Mouse (Mus musculus) hindlimb bud, embryonic 11.5 days (tissue): Measurements from ENCODE around the gene Evi5.
"Not testable (repeated sequence)": the region's sequence is repeated elsewhere in the genome, so short reads cannot be mapped to it uniquely, and the experiment has no call there.

Source experiments
- DNase-seq: peaks from one replicate; pipeline ENCODE4 v3.0.0-alpha.2; 2012; ENCODE audit warnings: low read depth, low spot score; ENCODE audit errors: extremely low spot score

Gene Evi5

GRCm38 (mm10) chr5:107874561-107875260 lies at the start of gene Evi5:
Gene Evi5, minus strand, starts transcription at chr5:107875107.
- DNase-seq, result no peak

GRCm38 (mm10) chr5:107924564-107924963 lies 49.7 kb upstream of the Evi5 start:
- DNase-seq, result no peak

- DNase-seq, result no peak
These were observed 47.9 kb upstream of the Evi5 start for GRCm38 (mm10) chr5:107922836-107923235.

GRCm38 (mm10) chr5:107921400-107922252 lies 46.7 kb upstream of the Evi5 start:
- DNase-seq, result peak; percentile 71

GRCm38 (mm10) chr5:107915280-107915679 lies 40.4 kb upstream of the Evi5 start:
- no peak for DNase-seq

GRCm38 (mm10) chr5:107911012-107911411 lies 36.1 kb upstream of the Evi5 start:
- DNase-seq, result no peak

- no peak for DNase-seq
These were observed 35.2 kb upstream of the Evi5 start for GRCm38 (mm10) chr5:107910084-107910616.

GRCm38 (mm10) chr5:107909668-107910067 lies 34.8 kb upstream of the Evi5 start:
- no peak for DNase-seq

- DNase-seq, result no peak
These were observed 33.7 kb upstream of the Evi5 start for GRCm38 (mm10) chr5:107908514-107909110.

- no peak for DNase-seq
These were observed 29.4 kb upstream of the Evi5 start for GRCm38 (mm10) chr5:107904325-107904724.

- no peak for DNase-seq
These were observed 26.2 kb upstream of the Evi5 start for GRCm38 (mm10) chr5:107901014-107901615.

GRCm38 (mm10) chr5:107900206-107901013 lies 25.5 kb upstream of the Evi5 start, which contains the start of gene Rpl5:
Gene Rpl5, plus strand, starts transcription at chr5:107900502.
- DNase-seq, result peak; percentile 96

GRCm38 (mm10) chr5:107896265-107896664 lies 21.4 kb upstream of the Evi5 start:
- DNase-seq, result no peak

GRCm38 (mm10) chr5:107894676-107895075 lies 19.8 kb upstream of the Evi5 start:
- no peak for DNase-seq

- not testable (repeated sequence) for DNase-seq
These were observed 16.6 kb upstream of the Evi5 start for GRCm38 (mm10) chr5:107891515-107891914.

GRCm38 (mm10) chr5:107889994-107890888 lies 15.3 kb upstream of the Evi5 start:
- no peak for DNase-seq

GRCm38 (mm10) chr5:107880710-107881109 lies 5.8 kb upstream of the Evi5 start:
- DNase-seq, result no peak

GRCm38 (mm10) chr5:107877053-107877452 lies 2.1 kb upstream of the Evi5 start:
- no peak for DNase-seq

- no peak for DNase-seq
These were observed 329 bp upstream of the Evi5 start for GRCm38 (mm10) chr5:107875261-107875611.
